Mouse (Mus musculus) kidney, adult 2 months (tissue): ENCODE measurements at regions not wholly inside any gene's neighbourhood (a gene's known extent, or its start where the extent isn't known, plus 50 kb on each side); places are given as distances from the start of the nearest gene placed in this dataset.

Source experiments
- DNase-seq: peaks from one replicate; pipeline ENCODE4 v3.0.0; 2021
- H3K27ac ChIP-seq: fragments of 200-500 bp; 2 replicates; pipeline ENCODE4 v1.5.1; 2012; ENCODE audit warnings: low read depth, low read length, control low read depth, inconsistent platforms; ENCODE audit not compliant: insufficient read depth
- H3K27me3 ChIP-seq: fragments of 200-500 bp; replicated peaks from 2 replicates; pipeline ENCODE4 v1.6.1; 2012; ENCODE audit warnings: mild to moderate bottlenecking, moderate library complexity, low read length, inconsistent platforms; ENCODE audit not compliant: control insufficient read depth, insufficient read depth
- H3K36me3 ChIP-seq: fragments of 200-500 bp; 2 replicates; pipeline ENCODE4 v1.6.1; 2012; ENCODE audit warnings: mild to moderate bottlenecking, moderate library complexity, low read length, inconsistent platforms; ENCODE audit not compliant: control insufficient read depth, insufficient read depth
- H3K4me1 ChIP-seq: fragments of 200-500 bp; 2 replicates; pipeline ENCODE4 v1.6.1; 2011; ENCODE audit warnings: low read length; ENCODE audit not compliant: control insufficient read depth, insufficient read depth
- H3K4me3 ChIP-seq: fragments of 200-500 bp; 2 replicates; pipeline ENCODE4 v1.5.1; 2011; ENCODE audit warnings: mild to moderate bottlenecking, low read depth, low read length, control low read depth; ENCODE audit not compliant: insufficient read depth
- CTCF ChIP-seq: fragments of 200-500 bp; conservative IDR thresholded peaks from 2 replicates; pipeline ENCODE4 v1.5.1; 2011; ENCODE audit warnings: low read depth, mild to moderate bottlenecking, control low read depth, low read length, moderate library complexity, mixed read lengths; ENCODE audit not compliant: insufficient read depth, insufficient read length
- POLR2A ChIP-seq: fragments of 200-500 bp; IDR thresholded peaks from one replicate; pipeline ENCODE4 v1.6.1; 2011; ENCODE audit warnings: low read depth, low read length, control low read depth
- WGBS: fragments of 180-500 bp; shearing (Covaris S2); methylation state at CpG from one replicate; pipeline ENCODE4 v1.1.7; 2018; 5-methylcytosine and 5-hydroxymethylcytosine counted together

- Histone ChIP-seq H3K4me1 (no peaks in the 10 kb centered on the region), H3K27ac (no peak overlapping the region), H3K27me3 (no peaks in the 10 kb centered on the region), H3K4me3 (no peak overlapping the region), H3K36me3 (no peaks in the 10 kb centered on the region)
- no peak for DNase-seq
- WGBS, result 71% methylated on average over 9 of the region's 9 CpGs
- TF ChIP-seq POLR2A (no peak), CTCF (no peak)
Observed at GRCm38 (mm10) chr3:149505692-149506091, 515.3 kb upstream of the Adgrl2 start.

GRCm38 (mm10) chr3:149503992-149504391, 513.6 kb upstream of the Adgrl2 start:
- TF ChIP-seq POLR2A (no peak), CTCF (no peak)
- no peaks in the 10 kb centered on the region for H3K27me3 ChIP-seq
- H3K27ac ChIP-seq, result no peak overlapping the region
- no peak overlapping the region for H3K4me3 ChIP-seq
- no peaks in the 10 kb centered on the region for H3K36me3 ChIP-seq
- WGBS, result 90% methylated on average over 2 of the region's 2 CpGs
- no peak for DNase-seq
- H3K4me1 ChIP-seq, result no peaks in the 10 kb centered on the region

GRCm38 (mm10) chr3:149500130-149500529, 509.8 kb upstream of the Adgrl2 start:
- Histone ChIP-seq H3K36me3 (no peaks in the 10 kb centered on the region), H3K4me1 (no peaks in the 10 kb centered on the region), H3K27ac (no peak overlapping the region), H3K4me3 (no peak overlapping the region), H3K27me3 (no peaks in the 10 kb centered on the region)
- DNase-seq, result no peak
- TF ChIP-seq POLR2A (no peak), CTCF (no peak)
- 92% methylated on average over 3 of the region's 3 CpGs for WGBS

GRCm38 (mm10) chr3:149498765-149499164, 508.4 kb upstream of the Adgrl2 start:
- 55% methylated on average over 1 of the region's 1 CpGs for WGBS
- H3K36me3 ChIP-seq, result no peaks in the 10 kb centered on the region
- no peaks in the 10 kb centered on the region for H3K4me1 ChIP-seq
- H3K27me3 ChIP-seq, result no peaks in the 10 kb centered on the region
- no peak overlapping the region for H3K27ac ChIP-seq
- H3K4me3 ChIP-seq, result no peak overlapping the region
- TF ChIP-seq CTCF (no peak), POLR2A (no peak)
- no peak for DNase-seq

- Histone ChIP-seq H3K4me3 (no peak overlapping the region), H3K36me3 (no peaks in the 10 kb centered on the region), H3K4me1 (no peaks in the 10 kb centered on the region), H3K27ac (no peak overlapping the region), H3K27me3 (no peaks in the 10 kb centered on the region)
- TF ChIP-seq CTCF (no peak), POLR2A (no peak)
- 60% methylated on average over 10 of the region's 10 CpGs for WGBS
- no peak for DNase-seq
Observed at GRCm38 (mm10) chr3:149496829-149497471, 506.6 kb upstream of the Adgrl2 start.

GRCm38 (mm10) chr3:149496122-149496521, 505.8 kb upstream of the Adgrl2 start:
- Histone ChIP-seq H3K36me3 (no peaks in the 10 kb centered on the region), H3K4me3 (no peak overlapping the region), H3K27me3 (no peaks in the 10 kb centered on the region), H3K4me1 (no peaks in the 10 kb centered on the region), H3K27ac (no peak overlapping the region)
- WGBS, result 59% methylated on average over 2 of the region's 2 CpGs
- no peak for TF ChIP-seq POLR2A
- TF ChIP-seq CTCF, result no peak
- DNase-seq, result no peak

- H3K4me1 ChIP-seq, result no peaks in the 10 kb centered on the region
- no peaks in the 10 kb centered on the region for H3K36me3 ChIP-seq
- H3K27me3 ChIP-seq, result no peaks in the 10 kb centered on the region
- no peak for DNase-seq
- H3K4me3 ChIP-seq, result no peak overlapping the region
- no peak for TF ChIP-seq POLR2A
- TF ChIP-seq CTCF, result no peak
- H3K27ac ChIP-seq, result no peak overlapping the region
- WGBS, result 90% methylated on average over 4 of the region's 4 CpGs
Observed at GRCm38 (mm10) chr3:149488147-149488546, 497.8 kb upstream of the Adgrl2 start.

GRCm38 (mm10) chr3:149485406-149485805, 495.1 kb upstream of the Adgrl2 start:
- Histone ChIP-seq H3K27me3 (no peaks in the 10 kb centered on the region), H3K36me3 (no peaks in the 10 kb centered on the region), H3K27ac (no peak overlapping the region), H3K4me3 (no peak overlapping the region), H3K4me1 (no peaks in the 10 kb centered on the region)
- DNase-seq, result no peak
- TF ChIP-seq POLR2A, result no peak
- no peak for TF ChIP-seq CTCF
- WGBS, result 78% methylated on average over 4 of the region's 4 CpGs
